11 mouse cellular contexts compared by ENCODE assay signal in the genomic region with DNA sequence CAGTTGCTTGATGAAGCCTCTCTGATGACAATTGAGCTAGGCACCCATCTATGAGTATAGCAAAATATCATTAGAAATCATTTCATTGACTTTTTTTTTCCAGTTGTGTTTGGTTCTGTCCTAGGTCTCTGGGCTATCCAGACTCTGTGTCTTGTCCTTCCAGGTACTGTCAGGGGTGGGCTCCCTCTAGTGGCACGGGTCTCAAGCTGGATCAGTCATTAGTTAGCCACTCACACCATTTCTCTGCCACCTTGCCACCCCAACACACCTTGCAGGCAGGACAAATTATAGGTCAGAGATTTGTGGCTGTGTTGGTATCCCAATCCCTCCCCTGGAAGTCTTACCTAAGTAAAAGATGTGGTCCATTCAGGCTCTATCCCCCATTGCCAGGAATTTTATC. TPM values are rescaled to one million over a fixed set of nuclear protein-coding genes. Genes with fewer than 3 reads are reported as not detected.
DNase-seq lines count a peak whose midpoint lies in the region; ATAC-seq and TF ChIP-seq lines count a peak whose summit lies in the region.
"Had no signal": no experiment of that assay in that cellular context is flagged by ENCODE, and none has a peak within 500 bp of the region (broad histone marks: within the 10 kb centered on the region; RNA-seq: fewer than 3 reads in every experiment).

No protein-coding gene starts in this region.

- no peak overlapping the region for H3K9ac ChIP-seq in forebrain, postnatal 0 days
- no peak overlapping the region for H3K9ac ChIP-seq in forebrain, embryonic 12.5 days
- no peak overlapping the region for H3K9ac ChIP-seq in lung, embryonic 14.5 days
- no peak overlapping the region for H3K9ac ChIP-seq in embryonic facial prominence, embryonic 14.5 days (ENCODE audit: low read depth, low read length)
- H3K9ac ChIP-seq: limb, embryonic 12.5 days had no signal

- H3K27me3 ChIP-seq in forebrain, postnatal 0 days (ENCODE audit: insufficient read depth, low read length) = no peaks in the 10 kb centered on the region
- H3K27me3 ChIP-seq in forebrain, embryonic 12.5 days = no peaks in the 10 kb centered on the region
- H3K27me3 ChIP-seq in lung, embryonic 14.5 days (ENCODE audit: insufficient read depth, low read length) = no peaks in the 10 kb centered on the region
- H3K27me3 ChIP-seq in embryonic facial prominence, embryonic 14.5 days (replicated peaks; ENCODE audit: control insufficient read depth, insufficient read depth, low read length) = no peaks in the 10 kb centered on the region
- H3K27me3 ChIP-seq: CH12.LX; limb, embryonic 12.5 days had no signal

- no peaks in the 10 kb centered on the region for H3K36me3 ChIP-seq in forebrain, postnatal 0 days (ENCODE audit: insufficient read depth)
- H3K36me3 ChIP-seq in forebrain, embryonic 12.5 days (replicated peaks) = no peaks in the 10 kb centered on the region
- H3K36me3 ChIP-seq in lung, embryonic 14.5 days (ENCODE audit: insufficient read depth) = no peaks in the 10 kb centered on the region
- no peaks in the 10 kb centered on the region for H3K36me3 ChIP-seq in embryonic facial prominence, embryonic 14.5 days (ENCODE audit: control insufficient read depth, insufficient read depth, low read length)
- H3K36me3 ChIP-seq: limb, embryonic 12.5 days had no signal

- H3K9me3 ChIP-seq in forebrain, postnatal 0 days (ENCODE audit: low read length) = no peaks in the 10 kb centered on the region
- no peaks in the 10 kb centered on the region for H3K9me3 ChIP-seq in forebrain, embryonic 12.5 days
- H3K9me3 ChIP-seq in lung, embryonic 14.5 days (ENCODE audit: low read depth, low read length) = no peaks in the 10 kb centered on the region
- H3K9me3 ChIP-seq in embryonic facial prominence, embryonic 14.5 days (ENCODE audit: control insufficient read depth, low read length) = no peaks in the 10 kb centered on the region
- H3K9me3 ChIP-seq: limb, embryonic 12.5 days had no signal

- H3K4me3 ChIP-seq in forebrain, postnatal 0 days (ENCODE audit: low read depth, low read length) = no peak overlapping the region
- no peak overlapping the region for H3K4me3 ChIP-seq in forebrain, embryonic 12.5 days (replicated peaks)
- no peak overlapping the region for H3K4me3 ChIP-seq in lung, embryonic 14.5 days (ENCODE audit: low read depth, low read length)
- no peak overlapping the region for H3K4me3 ChIP-seq in lung, adult 2 months (replicated peaks; ENCODE audit: extremely low read depth, low read depth, low read length)
- no peak overlapping the region for H3K4me3 ChIP-seq in embryonic facial prominence, embryonic 14.5 days (ENCODE audit: low read depth, low read length)
- H3K4me3 ChIP-seq: limb, embryonic 12.5 days had no signal

- no peak overlapping the region for H3K4me2 ChIP-seq in forebrain, postnatal 0 days (ENCODE audit: low read depth)
- no peak overlapping the region for H3K4me2 ChIP-seq in forebrain, embryonic 12.5 days
- H3K4me2 ChIP-seq in lung, embryonic 14.5 days = no peak overlapping the region
- no peak overlapping the region for H3K4me2 ChIP-seq in embryonic facial prominence, embryonic 14.5 days (ENCODE audit: low read depth, low read length)
- H3K4me2 ChIP-seq: limb, embryonic 12.5 days had no signal

- no peak for ATAC-seq in forebrain, postnatal 0 days
- no peak for ATAC-seq in forebrain, embryonic 12.5 days (ENCODE audit: low FRiP score)
- no peak for ATAC-seq in lung, embryonic 14.5 days (ENCODE audit: insufficient read depth)
- ATAC-seq in embryonic facial prominence, embryonic 14.5 days (ENCODE audit: low read depth) = no peak

- TF ChIP-seq CTCF in forebrain, postnatal 0 days (IDR thresholded peaks at IDR 0.05; ENCODE audit: low read depth) = peak; percentile 41
- TF ChIP-seq CTCF in lung, embryonic 14.5 days (IDR thresholded peaks at IDR 0.05; ENCODE audit: low read depth) = peak; percentile 60
- TF ChIP-seq CTCF in lung, adult 2 months (IDR thresholded peaks at IDR 0.05; ENCODE audit: insufficient read depth, low read length) = no peak

- no peak for DNase-seq in forebrain, postnatal 0 days
- peak; percentile 35 for DNase-seq in lung, embryonic 14.5 days
- no peak for DNase-seq in lung, adult 2 months
- DNase-seq in ES-CJ7 (ENCODE audit: low read depth, low spot score) = peak; percentile 44
- peak; percentile 16 for DNase-seq in embryonic facial prominence, embryonic 14.5 days (ENCODE audit: low spot score)
- no peak for DNase-seq in adrenal gland, adult 2 months
- no peak for DNase-seq in thymus, postnatal 4 days

- WGBS in forebrain, postnatal 0 days = 11% methylated on average over 1 of the region's 1 CpGs
- 8% methylated on average over 1 of the region's 1 CpGs for WGBS in forebrain, embryonic 12.5 days
- 8% methylated on average over 1 of the region's 1 CpGs for WGBS in lung, embryonic 14.5 days
- 6% methylated on average over 1 of the region's 1 CpGs for WGBS in lung, adult 2 months
- 16% methylated on average over 1 of the region's 1 CpGs for WGBS in embryonic facial prominence, embryonic 14.5 days

- no peak overlapping the region for H3K27ac ChIP-seq in forebrain, postnatal 0 days (ENCODE audit: low read depth, low read length)
- no peak overlapping the region for H3K27ac ChIP-seq in forebrain, embryonic 12.5 days
- H3K27ac ChIP-seq in lung, embryonic 14.5 days (ENCODE audit: low read depth) = no peak overlapping the region
- no peak overlapping the region for H3K27ac ChIP-seq in embryonic facial prominence, embryonic 14.5 days (replicated peaks; ENCODE audit: low read depth, low read length)
- H3K27ac ChIP-seq: limb, embryonic 12.5 days had no signal

- TF ChIP-seq POLR2A in lung, adult 2 months (IDR thresholded peaks at IDR 0.05; ENCODE audit: borderline replicate concordance, extremely low read depth, low read depth, low read length) = no peak

- no peaks in the 10 kb centered on the region for H3K4me1 ChIP-seq in forebrain, postnatal 0 days (ENCODE audit: insufficient read depth)
- H3K4me1 ChIP-seq in forebrain, embryonic 12.5 days = no peaks in the 10 kb centered on the region
- no peaks in the 10 kb centered on the region for H3K4me1 ChIP-seq in lung, embryonic 14.5 days (ENCODE audit: insufficient read depth)
- H3K4me1 ChIP-seq in lung, adult 2 months (ENCODE audit: control insufficient read depth, insufficient read depth, low read length) = no peaks in the 10 kb centered on the region
- no peaks in the 10 kb centered on the region for H3K4me1 ChIP-seq in embryonic facial prominence, embryonic 14.5 days (ENCODE audit: control insufficient read depth, insufficient read depth, low read length)
- H3K4me1 ChIP-seq: limb, embryonic 12.5 days had no signal

RNA-seq across cellular contexts. Expression of gene Pappa, which starts 31.8 kb away (rescaled TPM):
- 0.62 and 1.7 TPM in 2 replicates for total RNA-seq in forebrain, postnatal 0 days (2014; rRNA removed)
- polyA plus RNA-seq in forebrain, postnatal 0 days (2015; fragmentation: Nextera tagmentation; extraction: Ambion mirVana) = 0.09 and 0.27 TPM in 2 replicates
- 2.4 and 2.5 TPM in 2 replicates for polyA plus RNA-seq in forebrain, embryonic 12.5 days (2016; fragmentation: Nextera tagmentation; extraction: Ambion mirVana)
- polyA plus RNA-seq in lung, embryonic 14.5 days (2014; fragmentation: Nextera tagmentation; extraction: Ambion mirVana) = 2.4 and 2.6 TPM in 2 replicates
- polyA plus RNA-seq in lung, adult 2 months (2012; rRNA removed) = 0.31 and 0.33 TPM in 2 replicates
- polyA plus RNA-seq in embryonic facial prominence, embryonic 14.5 days (2014; fragmentation: Nextera tagmentation; extraction: Ambion mirVana) = 1.7 and 1.8 TPM in 2 replicates
- total RNA-seq in adrenal gland, adult 2 months (2021) = under 1 TPM; 0.37 to 0.45 TPM
- 0.02 and 0.07 TPM in 2 replicates for polyA plus RNA-seq in adrenal gland, adult 2 months (2012; rRNA removed)
- total RNA-seq: CH12.LX; granulocyte monocyte progenitor cell, adult 5-6 weeks had no signal

Comparison
In these comparisons a context has a peak if more than half of its experiments do, and no peak if none do; other contexts are left out.
1. DNase-seq: peak in lung, embryonic 14.5 days (single experiment), ES-CJ7 (single experiment) and embryonic facial prominence, embryonic 14.5 days (single experiment); none in forebrain, postnatal 0 days (single experiment), lung, adult 2 months (single experiment), adrenal gland, adult 2 months (single experiment) and thymus, postnatal 4 days (single experiment).